Mouse (Mus musculus): ENCODE results near the gene Slc35g2. TPM values are rescaled to one million over a fixed set of nuclear protein-coding genes. Genes with fewer than 3 reads are reported as not detected.

Gene Slc35g2
- polyA plus RNA-seq, 1 experiment from 2014 or later, result 5.6 TPM

DNA sequence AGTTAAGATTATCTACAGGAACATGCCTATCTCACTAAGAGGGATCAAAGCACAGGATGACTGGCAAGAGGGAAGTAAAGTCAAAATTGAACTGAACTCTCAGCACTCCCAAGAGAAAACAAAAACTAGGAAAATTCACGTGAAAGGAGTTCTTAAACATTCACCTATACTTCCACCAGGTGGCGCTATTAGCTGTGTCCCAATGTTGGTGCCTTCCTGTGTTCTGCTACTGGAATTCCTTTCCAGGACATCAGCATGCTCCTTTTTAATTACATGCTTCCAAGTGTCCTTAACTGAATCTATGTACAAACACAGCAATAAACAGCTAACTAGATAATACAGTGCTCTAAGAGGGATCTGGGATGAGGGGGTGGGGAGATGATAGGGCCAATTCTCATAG is 50.3 kb downstream of the Slc35g2 start:
- ATAC-seq (replicated peaks; ENCODE audit: low FRiP score), result no peak
- H3K27ac ChIP-seq, result no peak overlapping the region
- WGBS, result 2% methylated on average over 2 of the region's 2 CpGs
- H3K4me3 ChIP-seq (replicated peaks), result no peak overlapping the region
- no peak overlapping the region for H3K9ac ChIP-seq
- H3K27me3 ChIP-seq, result no peaks in the 10 kb centered on the region
- H3K36me3 ChIP-seq, result no peaks in the 10 kb centered on the region
- H3K4me1 ChIP-seq, result 0 out of 2 replicates have a peak, but pooled peaks cover 7% of the 10 kb centered on the region
- no peaks in the 10 kb centered on the region for H3K9me3 ChIP-seq (replicated peaks)
- H3K4me2 ChIP-seq, result no peak overlapping the region

DNA sequence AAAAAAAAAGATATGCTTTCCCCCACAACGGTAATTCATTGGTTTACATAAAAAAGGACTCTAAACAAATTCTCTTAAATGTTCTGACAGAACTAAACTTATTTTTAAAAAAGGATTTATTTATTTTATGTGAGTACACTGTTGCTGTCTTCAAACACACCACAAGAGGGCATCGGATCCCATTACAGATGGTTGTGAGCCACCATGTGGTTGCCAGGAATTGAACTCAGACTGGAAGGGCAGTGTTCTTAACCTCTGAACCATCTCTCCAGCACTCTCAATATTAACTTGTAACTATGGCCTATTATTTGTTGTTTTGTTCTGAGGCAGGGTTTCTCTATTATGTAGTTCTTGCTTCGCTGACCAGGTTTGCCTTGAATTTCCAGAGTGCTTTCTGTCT is 50.9 kb downstream of the Slc35g2 start:
- H3K27me3 ChIP-seq, result no peaks in the 10 kb centered on the region
- no peak overlapping the region for H3K4me2 ChIP-seq
- H3K27ac ChIP-seq, result no peak overlapping the region
- over 99% methylated on average over 3 of the region's 3 CpGs for WGBS
- 0 out of 2 replicates have a peak, but pooled peaks cover 7% of the 10 kb centered on the region for H3K4me1 ChIP-seq
- no peaks in the 10 kb centered on the region for H3K36me3 ChIP-seq
- ATAC-seq (replicated peaks; ENCODE audit: low FRiP score), result no peak
- H3K9ac ChIP-seq, result no peak overlapping the region
- H3K4me3 ChIP-seq (replicated peaks), result no peak overlapping the region
- H3K9me3 ChIP-seq (replicated peaks), result no peaks in the 10 kb centered on the region

DNA sequence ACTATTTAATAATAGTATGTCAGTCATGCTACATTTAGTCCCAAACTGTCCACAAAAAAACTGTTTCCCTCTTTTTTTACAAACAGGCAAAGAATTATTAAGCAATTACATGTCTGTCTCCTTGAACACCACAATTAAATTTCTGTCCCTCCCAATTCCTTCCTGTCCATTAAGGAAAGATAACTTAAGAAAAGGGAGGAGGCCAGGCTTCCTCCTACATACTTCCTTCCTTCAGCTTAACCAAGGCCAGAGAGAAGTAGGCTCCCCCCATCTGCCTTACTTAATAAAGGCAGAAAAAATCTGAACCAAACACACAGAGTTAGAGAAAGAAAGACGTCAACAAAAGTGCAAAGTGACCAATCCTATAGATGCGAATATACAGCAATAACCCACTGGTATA is 63.3 kb downstream of the Slc35g2 start:
- Histone ChIP-seq H3K4me2 (no peak overlapping the region), H3K4me1 (peaks cover 5% of the 10 kb centered on the region; the same call in 1 of the 2 replicates), H3K9me3 (replicated peaks) (no peaks in the 10 kb centered on the region), H3K9ac (no peak overlapping the region), H3K27me3 (no peaks in the 10 kb centered on the region), H3K36me3 (no peaks in the 10 kb centered on the region), H3K27ac (peak overlapping the region; percentile 27; the same call in 1 of the 2 replicates), H3K4me3 (replicated peaks) (no peak overlapping the region)
- ATAC-seq (replicated peaks; ENCODE audit: low FRiP score), result no peak
- 72% methylated on average over 2 of the region's 2 CpGs for WGBS

DNA sequence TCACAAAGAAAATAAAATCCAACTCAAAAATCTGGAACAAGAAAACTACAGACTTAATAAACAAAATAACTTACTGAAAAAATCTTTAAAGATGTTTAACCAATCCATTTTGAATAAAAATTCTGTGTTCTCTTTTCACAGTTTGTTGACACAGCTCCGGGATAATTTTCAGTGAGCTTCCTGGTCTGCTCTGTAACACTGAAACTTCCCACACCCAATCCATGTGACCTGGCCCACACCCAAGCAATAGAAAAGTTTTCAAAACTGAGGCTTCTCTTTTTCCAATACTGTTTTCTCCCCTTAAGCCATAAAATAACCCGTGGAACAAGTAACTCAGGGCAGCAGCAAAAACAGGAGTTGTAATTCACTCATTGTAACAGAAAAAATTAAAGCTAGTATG is 64.2 kb downstream of the Slc35g2 start:
- WGBS, result 37% methylated on average over 2 of the region's 2 CpGs
- H3K9ac ChIP-seq, result no peak overlapping the region

DNA sequence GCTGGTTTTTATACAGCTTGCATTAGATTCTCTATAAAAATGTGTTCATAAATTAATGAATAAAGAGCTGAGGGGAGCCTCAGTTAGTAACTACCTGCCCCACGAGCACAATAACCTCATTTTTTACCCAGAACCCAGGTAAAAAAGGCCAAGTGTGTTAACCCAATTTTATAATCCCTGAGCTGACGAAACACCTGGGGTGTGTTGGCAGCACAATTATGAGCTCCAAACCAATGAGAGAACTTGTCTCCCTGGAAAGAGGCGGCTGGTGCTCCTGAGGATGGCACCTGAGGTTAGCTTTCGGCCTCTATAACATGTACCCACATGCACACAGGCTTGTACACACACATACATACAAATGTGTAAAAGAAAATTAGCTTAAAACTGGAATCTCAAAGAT is 65.4 kb downstream of the Slc35g2 start:
- Histone ChIP-seq H3K4me1 (no peaks in the 10 kb centered on the region), H3K4me2 (0 out of 2 replicates have a peak overlapping the region, but pooled peaks have one; percentile 14), H3K27me3 (no peaks in the 10 kb centered on the region), H3K9ac (no peak overlapping the region), H3K27ac (0 out of 2 replicates have a peak overlapping the region, but pooled peaks have one; percentile 32), H3K36me3 (peaks cover 8% of the 10 kb centered on the region; the same call in 1 of the 2 replicates), H3K4me3 (replicated peaks) (no peak overlapping the region), H3K9me3 (replicated peaks) (no peaks in the 10 kb centered on the region)
- ATAC-seq (replicated peaks; ENCODE audit: low FRiP score), result no peak
- 90% methylated on average over 4 of the region's 4 CpGs for WGBS

More for the DNA sequence above, 64.2 kb downstream of the Slc35g2 start:
- Histone ChIP-seq H3K9me3 (replicated peaks) (no peaks in the 10 kb centered on the region), H3K36me3 (peaks cover 2% of the 10 kb centered on the region; the same call in 1 of the 2 replicates), H3K27ac (no peak overlapping the region), H3K4me2 (no peak overlapping the region), H3K27me3 (no peaks in the 10 kb centered on the region), H3K4me3 (replicated peaks) (no peak overlapping the region), H3K4me1 (peaks cover 5% of the 10 kb centered on the region; the same call in 1 of the 2 replicates)
- no peak for ATAC-seq (replicated peaks; ENCODE audit: low FRiP score)

Other genes starting within 250 kb of the Slc35g2 start
- 1.2 and 1.5 TPM in 2 replicates for gene Il20rb, start 84.3 kb downstream of the Slc35g2 start, polyA plus RNA-seq (2015; fragmentation: Nextera tagmentation; extraction: Ambion mirVana)
- 71.5 and 76.8 TPM in 2 replicates for gene Nck1, start 25.0 kb downstream of the Slc35g2 start, polyA plus RNA-seq (2015; fragmentation: Nextera tagmentation; extraction: Ambion mirVana)
- 45.0 and 48.9 TPM in 2 replicates for gene Stag1, start 26.7 kb upstream of the Slc35g2 start, polyA plus RNA-seq (2015; fragmentation: Nextera tagmentation; extraction: Ambion mirVana)

Measured in kidney, embryonic 15.5 days (tissue).